Mouse (Mus musculus): ENCODE data around the gene C4b. TPM values are rescaled to one million over a fixed set of nuclear protein-coding genes. Genes with fewer than 3 reads are reported as not detected.
"Not testable (repeated sequence)": the region's sequence is repeated elsewhere in the genome, so short reads cannot be mapped to it uniquely, and the experiment has no call there.

The C4b gene
- polyA plus RNA-seq, 1 experiment from 2014 or later: 0.14 TPM

GRCm38 (mm10) chr17:34714908-34715445 lies 28.7 kb downstream of the C4b start:
- H3K4me2 ChIP-seq (ENCODE audit: low read depth, low read length); H3K27ac ChIP-seq (ENCODE audit: low read length); H3K36me3 ChIP-seq (ENCODE audit: control insufficient read depth, insufficient read depth, low read length); H3K4me3 ChIP-seq (ENCODE audit: low read length); ATAC-seq (ENCODE audit: low read depth); H3K9ac ChIP-seq (ENCODE audit: low read length); H3K27me3 ChIP-seq (ENCODE audit: control insufficient read depth, insufficient read depth, low read depth, low read length); H3K9me3 ChIP-seq (ENCODE audit: control insufficient read depth, low read length); H3K4me1 ChIP-seq (replicated peaks; ENCODE audit: control insufficient read depth, insufficient read depth, low read length): not testable (repeated sequence)
- WGBS: 72% methylated on average over 5 of the region's 5 CpGs

GRCm38 (mm10) chr17:34714181-34714907 lies 29.3 kb downstream of the C4b start:
- not testable (repeated sequence) for H3K4me3 ChIP-seq (ENCODE audit: low read length); H3K9ac ChIP-seq (ENCODE audit: low read length); H3K36me3 ChIP-seq (ENCODE audit: control insufficient read depth, insufficient read depth, low read length); H3K27me3 ChIP-seq (ENCODE audit: control insufficient read depth, insufficient read depth, low read depth, low read length); H3K4me1 ChIP-seq (replicated peaks; ENCODE audit: control insufficient read depth, insufficient read depth, low read length); ATAC-seq (ENCODE audit: low read depth); H3K4me2 ChIP-seq (ENCODE audit: low read depth, low read length); H3K9me3 ChIP-seq (ENCODE audit: control insufficient read depth, low read length); H3K27ac ChIP-seq (ENCODE audit: low read length)
- 61% methylated on average over 9 of the region's 9 CpGs for WGBS

DNA sequence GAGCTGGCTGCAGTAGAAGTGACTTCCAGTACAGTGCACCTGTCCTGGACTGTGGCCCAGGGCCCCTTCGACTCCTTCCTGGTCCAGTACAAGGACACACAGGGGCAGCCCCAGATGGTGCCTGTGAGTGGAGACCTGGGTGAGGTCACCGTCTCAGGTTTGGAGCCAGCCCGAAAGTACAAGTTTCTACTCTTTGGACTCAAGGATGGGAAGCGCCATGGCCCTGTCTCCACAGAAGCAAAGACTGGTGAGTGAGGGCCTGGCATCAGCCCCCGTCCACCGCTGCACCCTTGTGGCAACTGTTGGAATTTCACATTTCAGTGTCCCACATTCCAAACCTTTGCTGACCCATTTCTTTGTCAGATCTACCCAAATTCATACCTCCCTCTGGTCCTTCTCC lies 30.7 kb downstream of the C4b start:
- Histone ChIP-seq H3K9me3 (ENCODE audit: control insufficient read depth, low read length) (no peaks in the 10 kb centered on the region), H3K9ac (ENCODE audit: low read length) (no peak overlapping the region), H3K4me1 (replicated peaks; ENCODE audit: control insufficient read depth, insufficient read depth, low read length) (no peaks in the 10 kb centered on the region), H3K4me3 (ENCODE audit: low read length) (no peak overlapping the region), H3K27ac (ENCODE audit: low read length) (no peak overlapping the region), H3K36me3 (ENCODE audit: control insufficient read depth, insufficient read depth, low read length) (no peaks in the 10 kb centered on the region), H3K4me2 (ENCODE audit: low read depth, low read length) (no peak overlapping the region), H3K27me3 (ENCODE audit: control insufficient read depth, insufficient read depth, low read depth, low read length) (no peaks in the 10 kb centered on the region; the same call in 1 of the 2 replicates)
- WGBS: 29% methylated on average over 6 of the region's 6 CpGs
- ATAC-seq (ENCODE audit: low read depth): peak; percentile 53; the same call in 1 of the 2 replicates

DNA sequence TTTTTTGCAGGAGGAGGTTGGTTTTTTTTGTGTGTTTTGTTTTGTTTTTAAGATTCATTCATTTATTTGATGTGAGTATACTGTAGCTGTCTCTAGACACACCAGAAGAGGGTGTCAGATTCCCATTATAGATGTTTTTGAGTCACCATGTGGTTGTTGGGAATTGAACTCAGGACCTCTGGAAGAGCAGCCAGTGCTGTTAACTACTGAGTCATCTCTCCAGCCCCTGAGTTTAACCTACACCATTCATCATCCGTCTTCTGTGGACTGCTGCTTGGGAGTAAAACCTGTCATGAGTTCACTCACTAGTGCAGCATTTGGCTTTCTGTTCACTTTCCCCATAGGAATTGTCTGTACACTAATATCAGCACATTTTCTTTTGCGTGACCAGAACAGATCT lies 37.2 kb downstream of the C4b start:
- not testable (repeated sequence) for H3K4me1 ChIP-seq (replicated peaks; ENCODE audit: control insufficient read depth, insufficient read depth, low read length); H3K9me3 ChIP-seq (ENCODE audit: control insufficient read depth, low read length); H3K27ac ChIP-seq (ENCODE audit: low read length); ATAC-seq (ENCODE audit: low read depth); H3K4me3 ChIP-seq (ENCODE audit: low read length); H3K36me3 ChIP-seq (ENCODE audit: control insufficient read depth, insufficient read depth, low read length); H3K4me2 ChIP-seq (ENCODE audit: low read depth, low read length); H3K27me3 ChIP-seq (ENCODE audit: control insufficient read depth, insufficient read depth, low read depth, low read length); H3K9ac ChIP-seq (ENCODE audit: low read length)
- 76% methylated on average over 2 of the region's 2 CpGs for WGBS

DNA sequence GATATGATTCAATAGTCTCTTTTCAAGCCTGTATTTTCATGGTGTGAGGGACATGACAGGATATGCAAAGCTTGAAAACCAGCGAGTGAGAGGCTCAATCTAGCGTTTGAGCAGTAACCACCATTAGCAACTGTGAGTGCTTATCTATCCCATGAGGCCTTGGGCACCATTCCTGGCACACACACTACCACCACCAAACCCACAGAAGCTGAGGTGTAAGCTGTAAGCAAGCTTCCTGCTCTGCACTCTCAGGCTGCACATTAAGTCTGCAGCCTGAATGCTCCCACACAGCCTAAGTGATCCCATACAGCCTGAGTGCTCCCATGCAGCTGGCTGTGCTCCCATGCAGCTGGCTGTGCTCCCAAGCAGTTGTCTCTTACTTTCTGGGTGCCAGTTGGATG lies 43.0 kb downstream of the C4b start:
- Histone ChIP-seq H3K4me2 (ENCODE audit: low read depth, low read length) (no peak overlapping the region), H3K4me1 (replicated peaks; ENCODE audit: control insufficient read depth, insufficient read depth, low read length) (no peaks in the 10 kb centered on the region), H3K9ac (ENCODE audit: low read length) (no peak overlapping the region), H3K27me3 (ENCODE audit: control insufficient read depth, insufficient read depth, low read depth, low read length) (no peaks in the 10 kb centered on the region), H3K9me3 (ENCODE audit: control insufficient read depth, low read length) (no peaks in the 10 kb centered on the region), H3K4me3 (ENCODE audit: low read length) (no peak overlapping the region), H3K27ac (ENCODE audit: low read length) (no peak overlapping the region), H3K36me3 (ENCODE audit: control insufficient read depth, insufficient read depth, low read length) (no peaks in the 10 kb centered on the region)
- no peak for ATAC-seq (ENCODE audit: low read depth)
- 28% methylated on average over 2 of the region's 2 CpGs for WGBS

DNA sequence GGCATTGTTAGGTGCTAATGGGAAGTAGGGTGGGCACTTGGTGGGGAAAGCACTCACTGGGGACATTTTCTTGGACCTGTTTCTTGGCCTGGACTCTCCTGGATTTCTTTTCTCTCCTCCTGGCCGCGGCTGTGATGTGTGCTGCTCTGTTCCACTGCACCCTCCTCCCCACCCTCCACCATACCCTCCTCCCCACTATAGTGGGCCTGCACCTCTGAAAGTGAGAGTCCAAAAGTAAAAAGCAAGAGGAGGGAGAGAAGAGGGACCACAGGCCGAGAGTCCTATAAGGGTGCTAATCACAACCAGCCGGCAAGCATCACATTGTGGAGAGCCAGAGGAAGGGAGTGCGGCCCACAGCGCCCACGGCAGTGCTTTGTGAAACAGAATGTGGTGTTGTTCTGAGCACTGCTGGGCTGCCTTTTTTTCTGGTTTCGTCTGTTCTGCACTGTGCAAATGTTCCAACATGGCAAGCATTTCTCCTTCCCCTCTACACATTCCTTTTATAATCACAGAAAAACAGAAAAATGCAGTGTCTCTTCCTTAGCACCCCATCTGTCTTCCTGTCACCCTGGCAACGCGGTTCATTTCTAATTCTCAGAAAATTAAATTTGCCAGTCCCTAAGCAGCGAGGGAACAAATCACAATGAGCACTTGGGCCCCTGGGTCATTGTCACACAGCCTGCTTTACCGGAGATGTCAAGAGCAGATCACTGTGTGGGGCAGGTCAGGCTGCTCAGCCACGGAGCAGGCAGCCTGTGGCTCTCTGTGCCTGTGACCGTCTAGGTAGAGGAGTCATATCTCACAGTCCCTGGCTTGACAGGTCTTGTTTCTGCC lies 43.9 kb downstream of the C4b start:
- Histone ChIP-seq H3K4me2 (ENCODE audit: low read depth, low read length) (no peak overlapping the region), H3K27ac (ENCODE audit: low read length) (no peak overlapping the region), H3K4me1 (replicated peaks; ENCODE audit: control insufficient read depth, insufficient read depth, low read length) (no peaks in the 10 kb centered on the region), H3K9me3 (ENCODE audit: control insufficient read depth, low read length) (no peaks in the 10 kb centered on the region), H3K4me3 (ENCODE audit: low read length) (no peak overlapping the region), H3K27me3 (ENCODE audit: control insufficient read depth, insufficient read depth, low read depth, low read length) (no peaks in the 10 kb centered on the region), H3K36me3 (ENCODE audit: control insufficient read depth, insufficient read depth, low read length) (no peaks in the 10 kb centered on the region), H3K9ac (ENCODE audit: low read length) (no peak overlapping the region)
- peak; percentile 75 for ATAC-seq (ENCODE audit: low read depth)
- 27% methylated on average over 14 of the region's 14 CpGs for WGBS

GRCm38 (mm10) chr17:34692906-34693305 lies 50.8 kb downstream of the C4b start:
- Histone ChIP-seq H3K9ac (ENCODE audit: low read length) (no peak overlapping the region), H3K27ac (ENCODE audit: low read length) (peak overlapping the region; percentile 21), H3K36me3 (ENCODE audit: control insufficient read depth, insufficient read depth, low read length) (no peaks in the 10 kb centered on the region), H3K27me3 (ENCODE audit: control insufficient read depth, insufficient read depth, low read depth, low read length) (no peaks in the 10 kb centered on the region), H3K4me3 (ENCODE audit: low read length) (no peak overlapping the region), H3K4me1 (replicated peaks; ENCODE audit: control insufficient read depth, insufficient read depth, low read length) (peaks cover 14% of the 10 kb centered on the region), H3K9me3 (ENCODE audit: control insufficient read depth, low read length) (no peaks in the 10 kb centered on the region), H3K4me2 (ENCODE audit: low read depth, low read length) (no peak overlapping the region)
- ATAC-seq (ENCODE audit: low read depth): peak; percentile 23; the same call in 1 of the 2 replicates
- 68% methylated on average over 7 of the region's 7 CpGs for WGBS

DNA sequence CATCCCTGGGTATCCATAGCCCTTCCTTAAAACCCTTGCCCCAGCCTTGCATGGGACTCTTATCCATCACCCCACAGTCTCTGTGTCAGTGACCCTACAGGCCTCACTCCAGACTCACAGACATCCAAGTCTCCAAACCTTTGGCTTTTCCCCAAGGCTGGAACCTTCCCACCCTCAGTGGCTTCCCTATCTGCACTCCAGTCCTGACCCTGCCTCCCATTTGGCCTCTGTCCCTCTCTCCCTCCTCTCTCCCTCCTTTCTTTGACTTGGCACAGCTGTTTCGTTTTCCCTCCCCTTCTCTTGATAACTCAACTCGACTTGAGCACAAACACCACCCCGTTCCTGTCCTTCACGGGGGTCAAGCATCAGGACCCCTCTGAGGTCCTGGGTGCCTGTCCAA lies 53.2 kb downstream of the C4b start:
- Histone ChIP-seq H3K9ac (ENCODE audit: low read length) (no peak overlapping the region), H3K4me3 (ENCODE audit: low read length) (no peak overlapping the region), H3K4me1 (replicated peaks; ENCODE audit: control insufficient read depth, insufficient read depth, low read length) (peaks cover 15% of the 10 kb centered on the region), H3K27ac (ENCODE audit: low read length) (no peak overlapping the region), H3K9me3 (ENCODE audit: control insufficient read depth, low read length) (no peaks in the 10 kb centered on the region), H3K36me3 (ENCODE audit: control insufficient read depth, insufficient read depth, low read length) (no peaks in the 10 kb centered on the region), H3K27me3 (ENCODE audit: control insufficient read depth, insufficient read depth, low read depth, low read length) (no peaks in the 10 kb centered on the region), H3K4me2 (ENCODE audit: low read depth, low read length) (no peak overlapping the region)
- ATAC-seq (ENCODE audit: low read depth): 0 out of 2 replicates have a peak, but pooled peaks have one; percentile 21
- 15% methylated on average over 4 of the region's 4 CpGs for WGBS

DNA sequence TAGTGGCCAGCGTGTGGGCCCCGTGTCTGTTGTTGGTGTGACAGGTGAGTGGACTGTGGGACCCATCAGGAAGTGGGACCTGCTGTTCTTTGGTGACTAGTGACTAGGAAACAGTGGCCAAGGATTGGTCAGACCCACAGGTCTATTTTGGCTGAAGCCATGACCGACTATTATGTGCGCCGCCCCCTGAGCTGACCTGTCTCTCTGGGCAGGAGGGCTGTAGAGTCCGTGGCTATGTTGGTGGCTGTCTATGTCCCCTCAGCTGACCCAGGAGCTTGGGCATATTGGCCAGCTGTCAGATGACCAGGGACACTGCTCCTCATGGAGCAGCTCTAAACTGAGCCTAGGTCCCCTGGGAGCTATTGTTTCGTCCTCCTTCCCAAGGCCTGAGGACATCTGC lies 54.8 kb downstream of the C4b start:
- Histone ChIP-seq H3K9me3 (ENCODE audit: control insufficient read depth, low read length) (no peaks in the 10 kb centered on the region), H3K4me3 (ENCODE audit: low read length) (no peak overlapping the region), H3K4me2 (ENCODE audit: low read depth, low read length) (no peak overlapping the region), H3K9ac (ENCODE audit: low read length) (no peak overlapping the region), H3K36me3 (ENCODE audit: control insufficient read depth, insufficient read depth, low read length) (no peaks in the 10 kb centered on the region), H3K27me3 (ENCODE audit: control insufficient read depth, insufficient read depth, low read depth, low read length) (no peaks in the 10 kb centered on the region), H3K27ac (ENCODE audit: low read length) (no peak overlapping the region), H3K4me1 (replicated peaks; ENCODE audit: control insufficient read depth, insufficient read depth, low read length) (peaks cover 26% of the 10 kb centered on the region)
- WGBS: 91% methylated on average over 7 of the region's 7 CpGs
- no peak for ATAC-seq (ENCODE audit: low read depth)
